Mouse (Mus musculus) limb, embryonic 12.5 days (tissue): ENCODE measurements around the gene Kirrel. TPM values are rescaled to one million over a fixed set of nuclear protein-coding genes. Genes with fewer than 3 reads are reported as not detected.

Experiments
- ATAC-seq: fragments of 200-750 bp; cut with Nextera tagmentation; 2 replicates; pipeline ENCODE4 v1.8.0; 2017; ENCODE audit warnings: low read depth, moderate TSS enrichment; ENCODE audit not compliant: insufficient number of reproducible peaks, insufficient read depth, low FRiP score, low TSS enrichment
- H3K27ac ChIP-seq: fragments of 300-500 bp; sonication (generic); 2 replicates; pipeline ENCODE4 v1.5.1; 2016; ENCODE audit warnings: mild to moderate bottlenecking, moderate library complexity
- H3K27me3 ChIP-seq: fragments of 300-500 bp; sonication (generic); 2 replicates; pipeline ENCODE4 v1.6.1; 2016; ENCODE audit warnings: mild to moderate bottlenecking, moderate library complexity
- H3K36me3 ChIP-seq: fragments of 300-500 bp; sonication (generic); 2 replicates; pipeline ENCODE4 v1.6.1; 2016; ENCODE audit warnings: mild to moderate bottlenecking, moderate library complexity
- H3K4me1 ChIP-seq: fragments of 300-500 bp; sonication (generic); replicated peaks from 2 replicates; pipeline ENCODE4 v1.6.1; 2016
- H3K4me2 ChIP-seq: fragments of 300-500 bp; sonication (generic); 2 replicates; pipeline ENCODE4 v1.6.1; 2016; ENCODE audit warnings: mild to moderate bottlenecking, moderate library complexity
- H3K4me3 ChIP-seq: fragments of 300-500 bp; sonication (generic); replicated peaks from 2 replicates; pipeline ENCODE4 v1.5.1; 2016; ENCODE audit warnings: mild to moderate bottlenecking
- H3K9ac ChIP-seq: fragments of 300-500 bp; sonication (generic); replicated peaks from 2 replicates; pipeline ENCODE4 v1.6.1; 2016; ENCODE audit warnings: mild to moderate bottlenecking, moderate library complexity
- H3K9me3 ChIP-seq: fragments of 300-500 bp; sonication (generic); 2 replicates; pipeline ENCODE4 v1.6.1; 2016; ENCODE audit warnings: mild to moderate bottlenecking, moderate library complexity
- WGBS: fragments of 180-500 bp; shearing (Covaris S2); methylation state at CpG from one replicate; pipeline ENCODE4 v1.1.7; 2016; 5-methylcytosine and 5-hydroxymethylcytosine counted together
- polyA plus RNA-seq: library from polyadenylated mRNA; unstranded; fragments of >200 nt; fragmentation: Nextera tagmentation; extraction: Ambion mirVana; gene quantifications from 2 replicates; pipeline ENCODE4 v1.2.1, GENCODE M21; 2016

Gene Kirrel
- polyA plus RNA-seq, 1 experiment from 2014 or later = 17.5 TPM

DNA sequence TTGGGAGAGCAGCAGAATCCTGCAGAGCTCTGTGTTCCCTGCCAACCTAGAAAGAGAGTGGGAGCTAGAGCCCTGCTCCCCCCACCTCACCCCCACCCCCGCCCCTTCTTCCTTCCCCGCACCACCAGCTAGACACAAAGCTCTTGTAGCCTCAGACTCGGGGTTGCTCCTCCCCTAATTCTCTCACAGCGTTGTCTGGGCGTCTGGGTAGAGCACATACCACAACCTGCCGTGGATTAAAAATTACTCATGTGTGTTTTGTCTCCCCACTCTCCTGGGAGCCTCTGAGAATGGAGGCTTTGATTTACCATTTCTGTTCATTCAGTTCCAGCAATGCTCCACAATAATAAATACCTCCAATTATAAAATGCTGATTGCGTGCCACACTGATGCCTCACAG lies 72.2 kb downstream of the Kirrel start:
- peak overlapping the region; percentile 66 for H3K27ac ChIP-seq
- H3K4me2 ChIP-seq = peak overlapping the region; percentile 6; the same call in 1 of the 2 replicates
- H3K4me1 ChIP-seq = peaks cover 30% of the 10 kb centered on the region
- no peaks in the 10 kb centered on the region for H3K9me3 ChIP-seq
- H3K4me3 ChIP-seq = no peak overlapping the region
- WGBS = 29% methylated on average over 7 of the region's 7 CpGs
- ATAC-seq = peak; percentile 60; the same call in 1 of the 2 replicates
- no peaks in the 10 kb centered on the region for H3K27me3 ChIP-seq
- H3K36me3 ChIP-seq = peaks cover 41% of the 10 kb centered on the region
- no peak overlapping the region; the same call in 1 of the 2 replicates for H3K9ac ChIP-seq

GRCm38 (mm10) chr3:87100911-87101310 lies 73.6 kb downstream of the Kirrel start:
- Histone ChIP-seq H3K27me3 (no peaks in the 10 kb centered on the region), H3K4me2 (no peak overlapping the region), H3K36me3 (peaks cover 44% of the 10 kb centered on the region), H3K4me3 (no peak overlapping the region), H3K27ac (0 out of 2 replicates have a peak overlapping the region, but pooled peaks have one; percentile 12), H3K9ac (no peak overlapping the region), H3K9me3 (no peaks in the 10 kb centered on the region), H3K4me1 (peaks cover 30% of the 10 kb centered on the region)
- no peak for ATAC-seq
- WGBS = 83% methylated on average over 4 of the region's 4 CpGs

- Histone ChIP-seq H3K9me3 (no peaks in the 10 kb centered on the region), H3K4me2 (no peak overlapping the region), H3K36me3 (peaks cover 59% of the 10 kb centered on the region), H3K4me1 (peaks cover 34% of the 10 kb centered on the region), H3K27me3 (no peaks in the 10 kb centered on the region), H3K4me3 (no peak overlapping the region), H3K27ac (no peak overlapping the region), H3K9ac (no peak overlapping the region)
- ATAC-seq = no peak
- WGBS = 78% methylated on average over 19 of the region's 19 CpGs
Measured at GRCm38 (mm10) chr3:87097969-87098946, 76.3 kb downstream of the Kirrel start.

GRCm38 (mm10) chr3:87097205-87097604 lies 77.3 kb downstream of the Kirrel start:
- H3K27ac ChIP-seq = no peak overlapping the region
- H3K4me1 ChIP-seq = peaks cover 24% of the 10 kb centered on the region
- H3K36me3 ChIP-seq = peaks cover 68% of the 10 kb centered on the region
- no peak overlapping the region for H3K4me3 ChIP-seq
- H3K9ac ChIP-seq = no peak overlapping the region
- ATAC-seq = no peak
- H3K9me3 ChIP-seq = no peaks in the 10 kb centered on the region
- 96% methylated on average over 9 of the region's 9 CpGs for WGBS
- H3K27me3 ChIP-seq = no peaks in the 10 kb centered on the region
- no peak overlapping the region for H3K4me2 ChIP-seq

- H3K27me3 ChIP-seq = no peaks in the 10 kb centered on the region
- WGBS = 46% methylated on average over 5 of the region's 6 CpGs
- no peaks in the 10 kb centered on the region for H3K9me3 ChIP-seq
- no peak overlapping the region for H3K4me3 ChIP-seq
- ATAC-seq = no peak
- H3K27ac ChIP-seq = 0 out of 2 replicates have a peak overlapping the region, but pooled peaks have one; percentile 53
- no peak overlapping the region for H3K9ac ChIP-seq
- peaks cover 83% of the 10 kb centered on the region for H3K36me3 ChIP-seq
- no peak overlapping the region for H3K4me2 ChIP-seq
- peaks cover 7% of the 10 kb centered on the region; the same call in 1 of the 2 replicates for H3K4me1 ChIP-seq
Measured at GRCm38 (mm10) chr3:87093718-87094117, 80.8 kb downstream of the Kirrel start.

GRCm38 (mm10) chr3:87089694-87090565 lies 84.6 kb downstream of the Kirrel start:
- Histone ChIP-seq H3K9me3 (no peaks in the 10 kb centered on the region), H3K36me3 (peaks cover 91% of the 10 kb centered on the region)

GRCm38 (mm10) chr3:87087146-87087545 lies 87.4 kb downstream of the Kirrel start:
- no peaks in the 10 kb centered on the region for H3K9me3 ChIP-seq
- H3K4me2 ChIP-seq = no peak overlapping the region
- WGBS = 68% methylated on average over 7 of the region's 7 CpGs
- no peaks in the 10 kb centered on the region for H3K4me1 ChIP-seq
- H3K36me3 ChIP-seq = peaks cover 92% of the 10 kb centered on the region
- H3K27me3 ChIP-seq = no peaks in the 10 kb centered on the region
- no peak overlapping the region for H3K4me3 ChIP-seq
- H3K27ac ChIP-seq = no peak overlapping the region
- H3K9ac ChIP-seq = no peak overlapping the region
- ATAC-seq = no peak

More at GRCm38 (mm10) chr3:87089694-87090565, 84.6 kb downstream of the Kirrel start:
- Histone ChIP-seq H3K27ac (no peak overlapping the region), H3K4me3 (no peak overlapping the region), H3K9ac (no peak overlapping the region), H3K4me2 (no peak overlapping the region), H3K27me3 (no peaks in the 10 kb centered on the region), H3K4me1 (peaks cover 7% of the 10 kb centered on the region; the same call in 1 of the 2 replicates)
- peak; percentile 77 for ATAC-seq
- 75% methylated on average over 13 of the region's 13 CpGs for WGBS

- no peak overlapping the region for H3K27ac ChIP-seq
- no peak; the same call in 1 of the 2 replicates for ATAC-seq
- no peak overlapping the region for H3K9ac ChIP-seq
- H3K36me3 ChIP-seq = peaks cover 82% of the 10 kb centered on the region
- H3K4me3 ChIP-seq = no peak overlapping the region
- no peak overlapping the region for H3K4me2 ChIP-seq
- H3K4me1 ChIP-seq = no peaks in the 10 kb centered on the region
- H3K9me3 ChIP-seq = no peaks in the 10 kb centered on the region
- 64% methylated on average over 3 of the region's 3 CpGs for WGBS
- no peaks in the 10 kb centered on the region for H3K27me3 ChIP-seq
Measured at GRCm38 (mm10) chr3:87082235-87082634, 92.3 kb downstream of the Kirrel start.

DNA sequence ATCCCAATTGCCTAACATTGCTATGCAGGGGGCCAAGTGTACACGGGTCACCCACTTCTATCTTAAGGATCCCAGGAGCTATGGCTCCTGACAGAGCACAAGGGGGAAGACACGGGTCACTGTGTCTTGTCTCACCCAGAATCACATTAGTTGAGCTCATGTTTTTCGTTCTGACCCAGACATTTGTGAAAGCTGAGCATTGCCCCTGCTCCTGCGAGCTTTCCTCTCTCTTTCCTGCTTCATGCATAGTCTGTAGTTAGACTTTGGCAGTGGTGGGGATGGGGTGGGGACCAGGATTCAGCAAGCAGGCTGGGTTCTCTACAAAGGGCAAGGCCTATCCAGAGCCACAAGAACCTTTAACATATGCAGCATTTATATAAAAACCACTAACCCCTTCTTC lies 94.8 kb downstream of the Kirrel start:
- no peak overlapping the region for H3K4me3 ChIP-seq
- H3K4me1 ChIP-seq = no peaks in the 10 kb centered on the region
- H3K27me3 ChIP-seq = no peaks in the 10 kb centered on the region
- no peak overlapping the region for H3K27ac ChIP-seq
- no peak overlapping the region for H3K4me2 ChIP-seq
- H3K9me3 ChIP-seq = no peaks in the 10 kb centered on the region
- no peak overlapping the region for H3K9ac ChIP-seq
- peaks cover 57% of the 10 kb centered on the region for H3K36me3 ChIP-seq
- no peak for ATAC-seq
- WGBS = 90% methylated on average over 4 of the region's 4 CpGs

GRCm38 (mm10) chr3:87079301-87079700 lies 95.2 kb downstream of the Kirrel start:
- Histone ChIP-seq H3K9ac (no peak overlapping the region), H3K27ac (no peak overlapping the region), H3K4me3 (no peak overlapping the region), H3K36me3 (peaks cover 52% of the 10 kb centered on the region), H3K4me2 (no peak overlapping the region), H3K9me3 (no peaks in the 10 kb centered on the region), H3K27me3 (no peaks in the 10 kb centered on the region), H3K4me1 (no peaks in the 10 kb centered on the region)
- 91% methylated on average over 7 of the region's 7 CpGs for WGBS
- ATAC-seq = no peak

GRCm38 (mm10) chr3:87077681-87078080 lies 96.9 kb downstream of the Kirrel start:
- Histone ChIP-seq H3K36me3 (peaks cover 36% of the 10 kb centered on the region), H3K4me3 (no peak overlapping the region), H3K4me2 (no peak overlapping the region), H3K9ac (no peak overlapping the region), H3K27ac (no peak overlapping the region), H3K27me3 (no peaks in the 10 kb centered on the region), H3K9me3 (no peaks in the 10 kb centered on the region), H3K4me1 (peaks cover 12% of the 10 kb centered on the region; the same call in 1 of the 2 replicates)
- no peak for ATAC-seq
- 72% methylated on average over 9 of the region's 9 CpGs for WGBS
